Mouse (Mus musculus) forebrain, postnatal 0 days (tissue): ENCODE measurements around the gene Atp9a. TPM values are rescaled to one million over a fixed set of nuclear protein-coding genes. Genes with fewer than 3 reads are reported as not detected.

Source experiments
- ATAC-seq: fragments of 200-750 bp; cut with Nextera tagmentation; 2 replicates; pipeline ENCODE4 v1.8.0; 2017; ENCODE audit warnings: mild to moderate bottlenecking, moderate library complexity
- DNase-seq: peaks from one replicate; pipeline ENCODE4 v3.0.0-alpha.2; 2015
- H3K27ac ChIP-seq: fragments of 300-500 bp; sonication (generic); 2 replicates; pipeline ENCODE4 v1.5.1; 2014; ENCODE audit warnings: low read depth, mild to moderate bottlenecking, antibody characterized with exemption, low read length, moderate library complexity, mixed read lengths
- H3K27me3 ChIP-seq: fragments of 300-500 bp; sonication (generic); 2 replicates; pipeline ENCODE4 v1.6.1; 2014; ENCODE audit warnings: mild to moderate bottlenecking, low read length, mixed read lengths; ENCODE audit not compliant: insufficient read depth
- H3K36me3 ChIP-seq: fragments of 300-500 bp; sonication (generic); 2 replicates; pipeline ENCODE4 v1.6.1; 2014; ENCODE audit warnings: mild to moderate bottlenecking, moderate library complexity; ENCODE audit not compliant: insufficient read depth
- H3K4me1 ChIP-seq: fragments of 300-500 bp; sonication (generic); 2 replicates; pipeline ENCODE4 v1.6.1; 2014; ENCODE audit warnings: antibody characterized with exemption; ENCODE audit not compliant: insufficient read depth
- H3K4me2 ChIP-seq: fragments of 300-500 bp; sonication (generic); 2 replicates; pipeline ENCODE4 v1.6.1; 2014; ENCODE audit warnings: low read depth, mild to moderate bottlenecking, moderate library complexity
- H3K4me3 ChIP-seq: fragments of 300-500 bp; sonication (generic); 2 replicates; pipeline ENCODE4 v1.5.1; 2014; ENCODE audit warnings: low read depth, low read length, mixed read lengths
- H3K9ac ChIP-seq: fragments of 300-500 bp; sonication (generic); 2 replicates; pipeline ENCODE4 v1.6.1; 2014; ENCODE audit warnings: mild to moderate bottlenecking
- H3K9me3 ChIP-seq: fragments of 300-500 bp; sonication (generic); 2 replicates; pipeline ENCODE4 v1.6.1; 2016; ENCODE audit warnings: low read length
- CTCF ChIP-seq: sonication (generic); IDR thresholded peaks from 2 replicates; pipeline ENCODE4 v1.5.1; 2016; ENCODE audit warnings: antibody characterized with exemption, control low read depth, low read depth
- WGBS: fragments of 180-500 bp; shearing (Covaris S2); extraction: QIAGEN DNeasy Blood & Tissue Kit; methylation state at CpG from one replicate; pipeline ENCODE4 v1.1.7; 2014; 5-methylcytosine and 5-hydroxymethylcytosine counted together
- polyA plus RNA-seq: library from polyadenylated mRNA; unstranded; fragments of >200 nt; fragmentation: Nextera tagmentation; extraction: Ambion mirVana; gene quantifications from 2 replicates; pipeline ENCODE4 v1.2.1, GENCODE M21; 2015
- total RNA-seq: library from RNA; depleted of rRNA; stranded (reverse); fragments of >200 nt; gene quantifications from 2 replicates; pipeline ENCODE4 v1.2.3, GENCODE M21; 2014

Gene Atp9a
- total and polyA plus RNA-seq, 2 experiments from 2014 or later, result 143 to 497 TPM

DNA sequence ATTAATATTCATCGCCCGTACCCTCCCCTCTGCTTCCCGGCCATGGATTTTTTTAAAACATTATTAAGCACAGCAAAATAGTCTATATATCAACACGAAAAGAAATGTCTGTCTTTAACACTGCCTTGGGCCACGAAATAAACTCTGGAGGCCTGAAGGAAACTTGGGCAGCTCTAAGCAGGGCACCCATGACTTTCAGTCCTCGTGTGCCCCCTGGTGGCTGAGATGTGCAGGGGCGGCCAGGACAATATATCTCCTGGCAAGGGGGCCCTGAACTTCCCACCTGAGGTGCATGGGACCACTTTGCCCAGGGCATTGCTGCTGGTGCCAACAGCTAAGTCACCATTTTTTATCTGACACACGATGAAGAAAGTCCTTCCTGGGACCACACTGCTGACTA, 113.4 kb downstream of the Atp9a start:
- H3K27ac ChIP-seq, result no peak overlapping the region
- no peak overlapping the region for H3K4me3 ChIP-seq
- no peaks in the 10 kb centered on the region; the same call in 1 of the 2 replicates for H3K4me1 ChIP-seq
- no peaks in the 10 kb centered on the region; the same call in 1 of the 2 replicates for H3K27me3 ChIP-seq
- DNase-seq (peak; percentile 84), ATAC-seq (peak; percentile 71)
- 28% methylated on average over 8 of the region's 8 CpGs for WGBS
- TF ChIP-seq CTCF, result peak; percentile 96
- H3K9ac ChIP-seq, result no peak overlapping the region
- H3K36me3 ChIP-seq, result peaks cover 7% of the 10 kb centered on the region
- no peak overlapping the region for H3K4me2 ChIP-seq
- H3K9me3 ChIP-seq, result no peaks in the 10 kb centered on the region

DNA sequence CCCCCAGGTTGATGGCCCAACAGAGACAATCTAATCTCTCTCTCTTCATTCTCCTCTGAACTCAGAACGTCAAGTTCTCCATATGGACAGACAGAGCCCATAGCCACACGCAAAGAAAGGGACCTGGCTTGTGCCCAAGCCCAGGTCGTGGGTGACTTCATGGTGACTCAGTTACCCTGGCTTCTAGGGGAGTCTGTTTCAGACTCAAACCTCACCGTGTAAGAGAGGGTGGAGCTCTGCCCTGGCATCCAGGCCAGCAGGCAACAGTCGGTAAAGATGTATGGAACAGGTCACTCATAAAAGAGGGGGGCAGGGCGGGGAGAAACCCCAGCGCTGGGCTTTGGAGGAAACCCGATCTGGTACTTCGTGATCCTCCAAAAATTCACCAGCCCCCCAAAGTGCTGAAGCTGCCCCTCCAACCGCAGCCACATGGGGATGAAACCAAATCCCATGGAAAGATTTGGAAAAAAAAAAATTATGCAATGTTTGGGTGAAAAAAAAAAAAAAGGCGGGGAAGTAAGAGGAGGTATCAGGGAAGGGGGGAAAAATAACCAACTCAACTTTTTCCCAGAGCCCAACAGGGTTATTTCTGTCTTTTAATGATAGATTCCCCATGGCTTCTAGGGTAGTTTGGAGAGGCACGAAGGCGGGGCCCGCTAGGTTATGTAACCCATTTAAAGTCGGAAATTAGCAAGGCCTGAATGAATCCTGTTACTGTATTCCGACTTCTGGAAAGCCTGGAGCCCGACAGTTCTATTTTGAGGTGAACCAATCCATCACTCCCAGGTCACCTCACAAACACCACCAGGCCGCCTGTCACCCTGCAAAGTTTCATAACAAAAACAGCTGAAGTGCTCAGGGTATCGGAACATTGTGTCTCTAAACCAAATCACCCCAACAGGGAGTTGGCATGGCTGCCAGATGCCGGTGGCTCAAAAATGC, 114.1 kb downstream of the Atp9a start:
- no peak for TF ChIP-seq CTCF
- Histone ChIP-seq H3K9me3 (no peaks in the 10 kb centered on the region), H3K4me3 (no peak overlapping the region), H3K27ac (no peak overlapping the region), H3K36me3 (peaks cover 4% of the 10 kb centered on the region; the same call in 1 of the 2 replicates), H3K4me2 (no peak overlapping the region), H3K27me3 (no peaks in the 10 kb centered on the region; the same call in 1 of the 2 replicates), H3K4me1 (no peaks in the 10 kb centered on the region; the same call in 1 of the 2 replicates), H3K9ac (no peak overlapping the region)
- ATAC-seq (no peak), DNase-seq (no peak)
- WGBS, result 62% methylated on average over 20 of the region's 20 CpGs

DNA sequence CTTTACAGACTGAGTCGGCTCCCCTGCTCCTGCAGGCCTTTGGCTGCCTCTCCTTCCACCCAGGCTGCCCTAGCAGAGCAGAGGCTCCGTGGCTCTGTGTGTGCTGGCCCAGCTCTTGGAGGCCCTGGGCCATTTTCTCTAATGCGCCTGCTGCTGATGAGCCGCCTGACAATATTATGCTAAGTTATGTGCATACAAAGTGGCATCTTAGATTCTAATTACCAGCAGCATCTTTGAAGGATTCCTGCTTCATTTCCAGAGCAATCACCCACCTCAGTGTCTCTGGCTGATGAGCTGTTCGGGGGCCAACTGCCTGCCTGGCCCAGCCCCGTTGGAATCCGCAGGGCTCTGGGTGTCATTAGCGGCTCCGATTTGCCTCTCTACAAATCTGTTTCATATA, 115.8 kb downstream of the Atp9a start:
- Histone ChIP-seq H3K4me3 (no peak overlapping the region), H3K27ac (peak overlapping the region; percentile 60), H3K27me3 (no peaks in the 10 kb centered on the region; the same call in 1 of the 2 replicates), H3K36me3 (no peaks in the 10 kb centered on the region), H3K9ac (0 out of 2 replicates have a peak overlapping the region, but pooled peaks have one; percentile 6), H3K4me1 (no peaks in the 10 kb centered on the region; the same call in 1 of the 2 replicates), H3K4me2 (no peak overlapping the region), H3K9me3 (no peaks in the 10 kb centered on the region)
- ATAC-seq (peak; percentile 85), DNase-seq (peak; percentile 59)
- 16% methylated on average over 9 of the region's 9 CpGs for WGBS
- no peak for TF ChIP-seq CTCF

DNA sequence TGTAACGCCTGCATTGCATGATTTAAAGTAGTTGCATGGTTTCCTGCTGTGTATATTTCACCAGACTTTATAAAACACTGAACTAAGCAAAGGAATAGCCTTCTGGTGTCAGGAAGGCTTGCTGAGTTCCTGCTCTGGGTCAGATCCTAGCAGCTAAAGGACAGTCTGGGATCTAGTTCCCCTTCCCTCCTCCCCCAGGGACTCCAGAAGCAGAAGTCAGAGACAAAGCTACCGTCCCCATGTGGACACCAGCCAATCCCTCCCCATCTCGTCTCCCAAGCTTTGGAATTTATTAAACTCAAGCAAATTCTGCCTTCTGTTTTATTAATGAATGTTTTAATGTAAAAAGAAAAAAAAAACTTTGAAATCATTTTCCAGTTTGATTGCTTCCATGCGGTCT, 117.1 kb downstream of the Atp9a start:
- Histone ChIP-seq H3K36me3 (no peaks in the 10 kb centered on the region), H3K9ac (no peak overlapping the region), H3K4me3 (no peak overlapping the region), H3K4me1 (no peaks in the 10 kb centered on the region; the same call in 1 of the 2 replicates), H3K27me3 (no peaks in the 10 kb centered on the region; the same call in 1 of the 2 replicates), H3K4me2 (no peak overlapping the region), H3K9me3 (no peaks in the 10 kb centered on the region), H3K27ac (no peak overlapping the region)
- WGBS, result 65% methylated on average over 4 of the region's 4 CpGs
- no peak for ATAC-seq
- DNase-seq, result no peak
- no peak for TF ChIP-seq CTCF

DNA sequence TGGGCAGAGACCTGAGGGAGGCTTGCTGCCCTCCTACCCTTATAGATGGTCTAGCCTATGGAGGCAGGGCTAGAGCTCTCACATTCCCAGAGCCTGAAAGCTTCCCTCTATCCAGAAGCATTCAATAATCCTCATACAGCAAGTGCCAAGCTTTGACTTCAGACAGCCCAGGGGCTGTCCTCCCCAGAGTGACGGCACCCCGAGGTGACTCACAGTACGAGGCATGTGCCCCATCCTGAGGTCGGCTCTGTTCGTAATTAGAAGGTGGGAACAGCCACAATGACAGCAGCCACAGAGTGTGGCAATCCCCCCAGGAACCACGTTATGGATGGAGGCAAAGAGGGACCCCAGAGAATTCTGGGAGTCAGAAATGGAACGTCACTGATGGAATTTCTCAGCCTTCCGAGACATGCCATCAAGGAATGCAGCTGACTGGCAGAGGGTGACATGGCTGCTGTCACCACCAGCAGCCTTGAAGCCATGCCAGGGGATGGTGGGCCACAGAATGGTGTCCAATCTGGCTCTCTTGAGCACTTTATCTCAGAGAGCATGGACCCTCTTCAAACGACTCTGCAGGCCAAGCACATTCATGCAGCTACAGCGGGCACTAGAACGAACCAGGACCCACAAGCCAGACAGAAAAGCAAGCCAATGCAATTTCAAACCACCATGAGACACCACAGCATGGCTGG, 121.0 kb downstream of the Atp9a start:
- ATAC-seq (no peak), DNase-seq (no peak)
- no peak overlapping the region for H3K27ac ChIP-seq
- TF ChIP-seq CTCF, result no peak
- H3K9ac ChIP-seq, result no peak overlapping the region
- no peaks in the 10 kb centered on the region for H3K27me3 ChIP-seq
- no peak overlapping the region for H3K4me3 ChIP-seq
- no peak overlapping the region for H3K4me2 ChIP-seq
- H3K9me3 ChIP-seq, result no peaks in the 10 kb centered on the region
- no peaks in the 10 kb centered on the region; the same call in 1 of the 2 replicates for H3K4me1 ChIP-seq
- H3K36me3 ChIP-seq, result no peaks in the 10 kb centered on the region
- 73% methylated on average over 11 of the region's 11 CpGs for WGBS

DNA sequence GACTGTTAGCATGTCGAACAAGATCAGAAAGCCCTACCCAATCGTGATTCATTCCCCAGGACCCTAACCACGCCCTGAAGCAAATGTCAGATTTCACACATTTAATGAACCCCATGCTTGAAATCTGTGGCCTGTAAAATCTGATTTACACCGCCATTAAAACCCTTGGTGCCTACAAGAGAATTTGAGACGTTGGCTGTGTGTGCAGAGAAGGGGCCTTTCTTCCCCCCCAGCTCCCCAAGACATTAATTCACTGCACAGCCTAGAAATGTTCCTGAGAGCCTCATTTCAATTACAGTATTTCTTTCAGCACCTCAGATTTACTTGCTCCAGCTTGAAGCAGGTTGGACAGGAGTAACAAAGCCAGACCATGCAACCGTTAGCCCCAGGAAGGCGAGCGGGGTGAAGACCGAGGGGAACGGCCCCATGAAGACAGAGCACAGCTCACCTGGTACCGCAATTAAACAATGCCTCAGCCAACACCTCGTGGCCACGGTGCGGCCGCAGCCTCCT, 123.9 kb downstream of the Atp9a start:
- no peak for ATAC-seq
- WGBS, result 70% methylated on average over 15 of the region's 15 CpGs

More for the DNA sequence above, 123.9 kb downstream of the Atp9a start:
- Histone ChIP-seq H3K4me1 (no peaks in the 10 kb centered on the region), H3K36me3 (no peaks in the 10 kb centered on the region), H3K27ac (no peak overlapping the region), H3K9ac (no peak overlapping the region), H3K27me3 (no peaks in the 10 kb centered on the region), H3K9me3 (no peaks in the 10 kb centered on the region), H3K4me3 (no peak overlapping the region), H3K4me2 (no peak overlapping the region)
- DNase-seq, result no peak
- no peak for TF ChIP-seq CTCF
